Mouse (Mus musculus) kidney, embryonic 14.5 days (tissue): Measurements from ENCODE around the gene Cbx8. TPM values are rescaled to one million over a fixed set of nuclear protein-coding genes. Genes with fewer than 3 reads are reported as not detected.
A peak's percentile ranks its signal among the peaks of the same experiment; 100 is the strongest.

Source experiments
- ATAC-seq: fragments of 200-750 bp; cut with Nextera tagmentation; 2 replicates; pipeline ENCODE4 v1.8.0; 2017; ENCODE audit warnings: moderate number of reproducible peaks, mild to moderate bottlenecking, moderate TSS enrichment, moderate library complexity; ENCODE audit not compliant: low FRiP score, low TSS enrichment
- H3K27ac ChIP-seq: fragments of 300-500 bp; sonication (generic); 2 replicates; pipeline ENCODE4 v1.5.1; 2014; ENCODE audit warnings: low read depth, mild to moderate bottlenecking, low read length, moderate library complexity, mixed read lengths
- H3K27me3 ChIP-seq: fragments of 300-500 bp; sonication (generic); 2 replicates; pipeline ENCODE4 v1.6.1; 2014; ENCODE audit warnings: mild to moderate bottlenecking, low read length; ENCODE audit not compliant: control insufficient read depth, insufficient read depth
- H3K36me3 ChIP-seq: fragments of 300-500 bp; sonication (generic); 2 replicates; pipeline ENCODE4 v1.6.1; 2014; ENCODE audit warnings: low read length, mixed read lengths; ENCODE audit not compliant: control insufficient read depth, insufficient read depth
- H3K4me1 ChIP-seq: fragments of 300-500 bp; sonication (generic); 2 replicates; pipeline ENCODE4 v1.6.1; 2014; ENCODE audit warnings: low read length, mixed read lengths; ENCODE audit not compliant: control insufficient read depth, insufficient read depth
- H3K4me2 ChIP-seq: fragments of 300-500 bp; sonication (generic); replicated peaks from 2 replicates; pipeline ENCODE4 v1.6.1; 2014; ENCODE audit warnings: low read depth, mild to moderate bottlenecking, low read length
- H3K4me3 ChIP-seq: fragments of 300-500 bp; sonication (generic); 2 replicates; pipeline ENCODE4 v1.5.1; 2014; ENCODE audit warnings: mild to moderate bottlenecking, low read length
- H3K9ac ChIP-seq: fragments of 300-500 bp; sonication (generic); 2 replicates; pipeline ENCODE4 v1.6.1; 2014; ENCODE audit warnings: low read depth, mild to moderate bottlenecking, low read length, moderate library complexity
- H3K9me3 ChIP-seq: fragments of 300-500 bp; sonication (generic); 2 replicates; pipeline ENCODE4 v1.6.1; 2016; ENCODE audit warnings: low read length; ENCODE audit not compliant: control insufficient read depth
- WGBS: fragments of 180-500 bp; shearing (Covaris S2); extraction: QIAGEN DNeasy Blood & Tissue Kit; methylation state at CpG from one replicate; pipeline ENCODE4 v1.1.7; 2014; 5-methylcytosine and 5-hydroxymethylcytosine counted together
- polyA plus RNA-seq: library from polyadenylated mRNA; unstranded; fragments of >200 nt; fragmentation: Nextera tagmentation; extraction: Ambion mirVana; gene quantifications from 2 replicates; pipeline ENCODE4 v1.2.1, GENCODE M21; 2014

The Cbx8 gene
- polyA plus RNA-seq, 1 experiment from 2014 or later, result 7.8 TPM

GRCm38 (mm10) chr11:119052661-119053256 lies 12.0 kb upstream of the Cbx8 start:
- Histone ChIP-seq H3K36me3 (no peaks in the 10 kb centered on the region), H3K9me3 (no peaks in the 10 kb centered on the region), H3K9ac (0 out of 2 replicates have a peak overlapping the region, but pooled peaks have one; percentile 14), H3K27me3 (peaks cover 87% of the 10 kb centered on the region), H3K4me3 (peak overlapping the region; percentile 34), H3K27ac (peak overlapping the region; percentile 21), H3K4me2 (peak overlapping the region; percentile 70), H3K4me1 (peaks cover 21% of the 10 kb centered on the region; the same call in 1 of the 2 replicates)
- WGBS, result under 1% methylated on average over 13 of the region's 13 CpGs
- ATAC-seq, result peak; percentile 48

GRCm38 (mm10) chr11:119051927-119052660 lies 11.3 kb upstream of the Cbx8 start:
- Histone ChIP-seq H3K27ac (no peak overlapping the region), H3K4me2 (no peak overlapping the region), H3K36me3 (no peaks in the 10 kb centered on the region), H3K9me3 (no peaks in the 10 kb centered on the region), H3K27me3 (peaks cover 88% of the 10 kb centered on the region), H3K9ac (no peak overlapping the region), H3K4me3 (no peak overlapping the region), H3K4me1 (peaks cover 19% of the 10 kb centered on the region; the same call in 1 of the 2 replicates)
- WGBS, result 3% methylated on average over 15 of the region's 15 CpGs
- no peak for ATAC-seq

- no peak overlapping the region for H3K9ac ChIP-seq
- no peak overlapping the region for H3K4me2 ChIP-seq
- ATAC-seq, result no peak
- no peak overlapping the region for H3K27ac ChIP-seq
- no peaks in the 10 kb centered on the region for H3K9me3 ChIP-seq
- peaks cover 26% of the 10 kb centered on the region for H3K4me1 ChIP-seq
- no peaks in the 10 kb centered on the region for H3K36me3 ChIP-seq
- H3K4me3 ChIP-seq, result no peak overlapping the region
- peaks cover 95% of the 10 kb centered on the region for H3K27me3 ChIP-seq
These were observed 10.7 kb upstream of the Cbx8 start for GRCm38 (mm10) chr11:119051426-119051825.

GRCm38 (mm10) chr11:119050361-119050760 lies 9.6 kb upstream of the Cbx8 start:
- peaks cover 28% of the 10 kb centered on the region for H3K4me1 ChIP-seq
- no peak for ATAC-seq
- no peak overlapping the region for H3K9ac ChIP-seq
- peaks cover 96% of the 10 kb centered on the region for H3K27me3 ChIP-seq
- no peak overlapping the region for H3K4me3 ChIP-seq
- H3K9me3 ChIP-seq, result no peaks in the 10 kb centered on the region
- WGBS, result 0% methylated on average over 2 of the region's 2 CpGs
- no peak overlapping the region for H3K27ac ChIP-seq
- no peaks in the 10 kb centered on the region for H3K36me3 ChIP-seq
- no peak overlapping the region for H3K4me2 ChIP-seq

GRCm38 (mm10) chr11:119048133-119048510 lies 7.4 kb upstream of the Cbx8 start:
- H3K4me3 ChIP-seq, result no peak overlapping the region
- no peaks in the 10 kb centered on the region for H3K36me3 ChIP-seq
- WGBS, result under 1% methylated on average over 13 of the region's 13 CpGs
- peaks cover 99% of the 10 kb centered on the region for H3K27me3 ChIP-seq
- H3K4me1 ChIP-seq, result peaks cover 32% of the 10 kb centered on the region
- no peak for ATAC-seq
- H3K9me3 ChIP-seq, result no peaks in the 10 kb centered on the region
- no peak overlapping the region for H3K4me2 ChIP-seq
- no peak overlapping the region for H3K27ac ChIP-seq
- H3K9ac ChIP-seq, result no peak overlapping the region

GRCm38 (mm10) chr11:119047261-119048132 lies 6.7 kb upstream of the Cbx8 start:
- Histone ChIP-seq H3K4me1 (peaks cover 29% of the 10 kb centered on the region), H3K9ac (0 out of 2 replicates have a peak overlapping the region, but pooled peaks have one; percentile 18), H3K27ac (no peak overlapping the region), H3K4me2 (peak overlapping the region; percentile 53), H3K9me3 (no peaks in the 10 kb centered on the region), H3K36me3 (no peaks in the 10 kb centered on the region), H3K4me3 (peak overlapping the region; percentile 30), H3K27me3 (peaks cover 98% of the 10 kb centered on the region)
- WGBS, result 1% methylated on average over 42 of the region's 43 CpGs
- ATAC-seq, result peak; percentile 16; the same call in 1 of the 2 replicates

- H3K27me3 ChIP-seq, result peaks cover 98% of the 10 kb centered on the region
- H3K4me2 ChIP-seq, result peak overlapping the region; percentile 53
- ATAC-seq, result peak; percentile 15; the same call in 1 of the 2 replicates
- peak overlapping the region; percentile 30 for H3K4me3 ChIP-seq
- H3K36me3 ChIP-seq, result no peaks in the 10 kb centered on the region
- no peak overlapping the region for H3K27ac ChIP-seq
- peaks cover 33% of the 10 kb centered on the region for H3K4me1 ChIP-seq
- under 1% methylated on average over 39 of the region's 39 CpGs for WGBS
- peak overlapping the region; percentile 25; the same call in 1 of the 2 replicates for H3K9ac ChIP-seq
- no peaks in the 10 kb centered on the region for H3K9me3 ChIP-seq
These were observed 6.0 kb upstream of the Cbx8 start for GRCm38 (mm10) chr11:119046601-119047245.

GRCm38 (mm10) chr11:119044551-119045337 lies 4.0 kb upstream of the Cbx8 start:
- no peak overlapping the region for H3K9ac ChIP-seq
- H3K4me2 ChIP-seq, result peak overlapping the region; percentile 12; the same call in 1 of the 2 replicates
- ATAC-seq, result no peak
- WGBS, result under 1% methylated on average over 41 of the region's 41 CpGs
- H3K27ac ChIP-seq, result no peak overlapping the region
- H3K4me3 ChIP-seq, result peak overlapping the region; percentile 17; the same call in 1 of the 2 replicates
- H3K9me3 ChIP-seq, result no peaks in the 10 kb centered on the region
- H3K27me3 ChIP-seq, result peaks cover 83% of the 10 kb centered on the region
- peaks cover 42% of the 10 kb centered on the region for H3K4me1 ChIP-seq
- no peaks in the 10 kb centered on the region for H3K36me3 ChIP-seq
